Mouse (Mus musculus) neural tube, embryonic 13.5 days (tissue): ENCODE results near the gene Scn10a. TPM values are rescaled to one million over a fixed set of nuclear protein-coding genes. Genes with fewer than 3 reads are reported as not detected.

ENCODE experiments used
- ATAC-seq: fragments of 200-750 bp; cut with Nextera tagmentation; 2 replicates; pipeline ENCODE4 v1.8.0; 2017; ENCODE audit warnings: low read depth, mild to moderate bottlenecking, moderate TSS enrichment, moderate library complexity
- H3K27ac ChIP-seq: fragments of 300-500 bp; sonication (generic); replicated peaks from 2 replicates; pipeline ENCODE4 v1.5.1; 2015; ENCODE audit warnings: moderate library complexity, mild to moderate bottlenecking, inconsistent platforms
- H3K27me3 ChIP-seq: fragments of 300-500 bp; sonication (generic); 2 replicates; pipeline ENCODE4 v1.6.1; 2015; ENCODE audit warnings: mild to moderate bottlenecking, inconsistent platforms
- H3K36me3 ChIP-seq: fragments of 300-500 bp; sonication (generic); 2 replicates; pipeline ENCODE4 v1.6.1; 2015; ENCODE audit warnings: mild to moderate bottlenecking, inconsistent platforms
- H3K4me1 ChIP-seq: fragments of 300-500 bp; sonication (generic); replicated peaks from 2 replicates; pipeline ENCODE4 v1.6.1; 2015; ENCODE audit warnings: inconsistent platforms
- H3K4me2 ChIP-seq: fragments of 300-500 bp; sonication (generic); 2 replicates; pipeline ENCODE4 v1.6.1; 2015; ENCODE audit warnings: inconsistent platforms, mild to moderate bottlenecking, moderate library complexity
- H3K4me3 ChIP-seq: fragments of 300-500 bp; sonication (generic); 2 replicates; pipeline ENCODE4 v1.5.1; 2015; ENCODE audit warnings: mild to moderate bottlenecking, inconsistent platforms
- H3K9ac ChIP-seq: fragments of 300-500 bp; sonication (generic); 2 replicates; pipeline ENCODE4 v1.6.1; 2015; ENCODE audit warnings: moderate library complexity, mild to moderate bottlenecking, inconsistent platforms
- H3K9me3 ChIP-seq: fragments of 300-500 bp; sonication (generic); 2 replicates; pipeline ENCODE4 v1.6.1; 2016; ENCODE audit warnings: inconsistent platforms
- WGBS: fragments of 180-500 bp; shearing (Covaris S2); methylation state at CpG from one replicate; pipeline ENCODE4 v1.1.7; 2015; 5-methylcytosine and 5-hydroxymethylcytosine counted together
- polyA plus RNA-seq: library from polyadenylated mRNA; unstranded; fragments of >200 nt; fragmentation: Nextera tagmentation; extraction: Ambion mirVana; gene quantifications from 2 replicates; pipeline ENCODE4 v1.2.1, GENCODE M21; 2015

The Scn10a gene
- polyA plus RNA-seq: 8.6 and 12.3 TPM in 2 replicates

DNA sequence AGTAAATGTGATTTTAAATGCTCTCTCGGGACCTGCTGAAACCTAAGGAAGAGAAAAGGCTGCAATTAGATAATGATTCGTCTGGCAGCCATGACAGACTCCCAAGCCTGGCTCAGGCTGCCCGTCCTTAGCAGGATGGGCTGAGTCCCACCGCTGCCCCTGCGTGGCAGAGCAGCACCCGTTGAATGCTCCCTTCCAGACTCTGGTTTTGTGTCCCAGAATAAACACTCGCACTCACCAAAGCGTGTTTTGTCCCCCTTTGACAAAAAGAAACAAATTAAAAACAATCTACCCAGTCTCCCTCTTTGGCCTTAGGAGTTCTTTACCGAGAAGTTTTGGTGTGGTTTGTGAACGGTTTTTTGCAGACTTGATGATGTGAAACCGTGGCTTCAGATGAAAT lies at the start of gene Scn10a:
Gene Scn10a (minus strand): TSS at position 101 of the 400 bp plus-strand sequence.
- Histone ChIP-seq H3K9ac (no peak within 1 kb of the TSS), H3K4me2 (peak within 1 kb of the TSS; percentile 1; the same call in 1 of the 2 replicates), H3K9me3 (no peaks in the 10 kb centered on the region), H3K27ac (peak within 1 kb of the TSS; percentile 46), H3K4me3 (peak within 1 kb of the TSS; percentile 13), H3K36me3 (no peaks in the 10 kb centered on the region), H3K27me3 (no peaks in the 10 kb centered on the region), H3K4me1 (no peaks in the 10 kb centered on the region)
- no peak for ATAC-seq
- 77% methylated on average over 11 of the region's 11 CpGs for WGBS

DNA sequence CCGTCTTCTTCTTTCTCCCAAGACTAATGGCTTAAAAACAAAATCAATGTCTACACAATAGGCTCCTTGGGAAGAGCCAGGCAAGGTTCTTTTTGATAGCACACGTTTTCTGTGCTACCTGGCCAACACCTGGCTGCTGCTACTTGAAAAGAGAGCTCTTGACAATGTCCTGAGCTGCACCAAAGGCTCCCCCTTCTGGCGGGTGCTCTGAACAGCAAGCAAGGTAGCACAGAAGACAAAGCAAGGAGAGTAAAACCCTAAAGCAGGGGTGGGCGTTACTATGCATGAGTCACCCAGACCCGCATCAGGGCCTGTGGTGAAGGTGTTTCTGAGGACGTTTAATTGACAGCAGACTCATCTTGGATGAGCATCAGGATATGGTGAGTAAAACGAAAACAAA lies 49.5 kb upstream of the Scn10a start:
- Histone ChIP-seq H3K27ac (no peak overlapping the region), H3K4me3 (no peak overlapping the region), H3K27me3 (no peaks in the 10 kb centered on the region), H3K9me3 (no peaks in the 10 kb centered on the region), H3K4me1 (no peaks in the 10 kb centered on the region), H3K9ac (no peak overlapping the region), H3K4me2 (no peak overlapping the region), H3K36me3 (no peaks in the 10 kb centered on the region)
- 46% methylated on average over 7 of the region's 7 CpGs for WGBS
- no peak for ATAC-seq

DNA sequence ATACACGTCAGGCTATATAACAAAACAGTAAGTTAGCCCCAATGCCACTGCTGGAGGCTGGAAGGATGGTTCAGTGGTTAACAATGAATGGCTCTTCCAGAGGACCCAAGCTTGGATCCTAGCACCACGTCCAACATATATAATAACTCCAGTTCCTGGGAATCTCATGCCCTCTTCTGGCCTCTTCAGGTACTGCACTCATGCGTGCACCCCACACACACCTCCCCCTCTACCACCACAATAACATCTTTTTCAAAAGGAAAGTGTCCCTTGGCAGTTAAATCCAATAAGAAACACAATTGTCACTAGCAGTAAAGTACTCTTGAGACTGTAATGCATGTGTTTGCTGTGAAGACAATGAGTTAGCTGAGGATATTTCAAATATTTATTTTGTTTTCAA lies 41.1 kb upstream of the Scn10a start:
- 84% methylated on average over 3 of the region's 3 CpGs for WGBS
- Histone ChIP-seq H3K4me2 (no peak overlapping the region), H3K4me1 (no peaks in the 10 kb centered on the region), H3K27me3 (no peaks in the 10 kb centered on the region), H3K4me3 (no peak overlapping the region), H3K36me3 (no peaks in the 10 kb centered on the region), H3K9ac (no peak overlapping the region), H3K27ac (no peak overlapping the region), H3K9me3 (peaks cover 10% of the 10 kb centered on the region; the same call in 1 of the 2 replicates)
- ATAC-seq: no peak

DNA sequence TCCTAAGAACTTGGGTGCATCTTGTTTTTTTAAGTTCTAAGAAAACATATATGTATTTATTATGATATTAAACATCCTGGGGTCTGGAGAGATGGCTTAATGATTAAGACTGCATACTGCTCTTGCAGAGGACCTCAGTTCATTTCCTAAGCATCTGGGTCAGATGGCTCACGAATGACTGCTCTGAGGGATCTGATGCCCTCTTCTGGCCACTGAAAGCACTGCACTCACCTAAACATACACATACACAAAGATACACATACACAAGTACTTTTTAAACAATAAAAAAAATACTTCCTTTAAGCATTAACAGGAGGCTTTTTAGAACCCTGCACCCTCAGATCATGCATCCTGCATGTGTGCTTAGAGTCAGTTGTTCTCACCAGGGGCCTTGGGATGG lies 40.3 kb upstream of the Scn10a start:
- Histone ChIP-seq H3K27ac (no peak overlapping the region), H3K4me2 (no peak overlapping the region), H3K4me1 (no peaks in the 10 kb centered on the region), H3K4me3 (no peak overlapping the region), H3K9me3 (peaks cover 14% of the 10 kb centered on the region; the same call in 1 of the 2 replicates), H3K27me3 (no peaks in the 10 kb centered on the region), H3K36me3 (no peaks in the 10 kb centered on the region), H3K9ac (no peak overlapping the region)
- ATAC-seq: no peak
- 83% methylated on average over 1 of the region's 1 CpGs for WGBS

DNA sequence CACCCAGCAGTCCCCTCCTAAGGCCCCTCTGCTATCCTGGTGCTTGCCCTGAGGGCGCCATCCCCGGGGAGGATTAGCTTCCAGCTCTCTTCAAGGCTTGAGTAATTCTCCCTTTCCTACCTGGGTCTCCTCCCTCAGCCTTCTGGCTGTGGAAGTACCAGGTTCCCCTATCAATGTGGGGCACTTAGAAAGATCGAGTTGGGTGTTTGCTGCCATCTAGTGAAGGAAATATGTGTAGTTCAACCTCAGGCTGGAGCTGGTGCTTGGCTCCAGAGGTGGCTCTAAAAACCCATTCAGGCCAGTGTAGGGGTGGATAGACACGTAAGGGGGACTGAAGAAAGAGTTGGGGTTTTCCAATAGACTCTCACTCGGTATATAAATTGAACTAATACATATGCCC lies 32.4 kb upstream of the Scn10a start:
- H3K9ac ChIP-seq: no peak overlapping the region
- no peaks in the 10 kb centered on the region for H3K27me3 ChIP-seq
- WGBS: 19% methylated on average over 5 of the region's 5 CpGs
- no peaks in the 10 kb centered on the region for H3K36me3 ChIP-seq
- no peak; the same call in 1 of the 2 replicates for ATAC-seq
- no peak overlapping the region for H3K4me3 ChIP-seq
- no peaks in the 10 kb centered on the region for H3K4me1 ChIP-seq
- peaks cover 11% of the 10 kb centered on the region for H3K9me3 ChIP-seq
- no peak overlapping the region for H3K27ac ChIP-seq
- no peak overlapping the region for H3K4me2 ChIP-seq

DNA sequence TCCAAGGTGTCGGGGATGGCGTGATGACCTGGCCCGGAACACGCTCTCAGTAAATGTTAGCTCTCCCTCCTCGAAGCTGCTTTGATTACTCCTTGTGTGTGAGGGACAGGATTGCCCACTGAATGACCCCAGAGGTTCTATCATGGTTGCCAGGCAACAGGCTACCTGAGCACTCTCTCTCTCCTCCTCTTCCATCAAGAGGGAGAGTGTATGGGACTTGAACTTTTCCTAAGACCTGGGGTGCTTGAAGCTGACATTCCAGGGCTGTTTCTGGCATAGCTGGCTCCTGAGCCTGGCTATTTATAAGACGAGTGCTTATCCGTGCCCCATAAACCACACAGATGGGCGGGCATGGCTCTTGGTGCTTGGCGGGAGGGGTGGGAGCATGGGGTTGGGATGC lies 30.0 kb upstream of the Scn10a start:
- Histone ChIP-seq H3K27ac (no peak overlapping the region), H3K36me3 (no peaks in the 10 kb centered on the region), H3K4me1 (no peaks in the 10 kb centered on the region), H3K9ac (no peak overlapping the region), H3K4me3 (no peak overlapping the region), H3K27me3 (no peaks in the 10 kb centered on the region), H3K4me2 (no peak overlapping the region), H3K9me3 (peaks cover 7% of the 10 kb centered on the region)
- 69% methylated on average over 9 of the region's 9 CpGs for WGBS
- no peak for ATAC-seq

DNA sequence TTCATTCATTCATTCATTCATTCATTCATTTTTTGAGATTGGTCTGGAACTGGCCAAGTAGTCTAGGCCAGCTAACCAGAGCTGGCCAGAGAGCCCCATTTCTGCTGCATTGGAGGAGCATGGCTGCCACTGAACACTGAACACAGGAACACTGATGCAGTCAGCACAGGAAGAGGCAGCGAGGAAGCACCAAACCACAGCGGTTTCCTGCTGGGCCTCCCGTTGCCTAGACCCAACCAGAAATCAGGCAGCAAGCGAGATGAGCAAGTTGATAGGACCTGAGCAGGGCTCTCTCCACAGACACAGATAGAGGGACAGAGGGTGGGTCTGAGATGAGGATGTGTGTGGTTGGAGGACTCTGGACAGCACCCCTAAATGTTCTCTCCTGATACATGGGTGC lies 24.8 kb upstream of the Scn10a start:
- Histone ChIP-seq H3K27me3 (no peaks in the 10 kb centered on the region), H3K4me2 (no peak overlapping the region), H3K4me3 (no peak overlapping the region), H3K27ac (no peak overlapping the region), H3K9ac (no peak overlapping the region), H3K4me1 (no peaks in the 10 kb centered on the region), H3K36me3 (no peaks in the 10 kb centered on the region), H3K9me3 (peaks cover 7% of the 10 kb centered on the region)
- 85% methylated on average over 4 of the region's 4 CpGs for WGBS
- no peak for ATAC-seq

DNA sequence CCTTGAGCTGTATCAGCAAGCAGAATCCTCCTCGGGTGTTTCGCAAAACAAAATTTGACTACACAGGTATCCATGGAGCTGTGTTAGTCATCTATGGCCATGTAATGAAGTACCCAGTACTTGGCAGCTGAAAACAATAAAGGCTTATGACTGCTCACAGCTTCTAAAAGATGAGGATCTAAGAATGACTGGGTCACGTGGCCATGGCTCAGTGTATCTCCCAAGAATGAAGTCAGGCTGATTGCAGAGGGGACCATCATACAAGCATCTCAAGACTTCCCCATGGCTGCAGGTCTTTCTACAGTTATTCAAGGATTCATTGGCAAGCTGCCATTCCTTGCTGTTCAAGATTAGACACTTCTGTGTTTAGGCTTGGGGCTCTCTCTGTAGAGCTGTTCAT lies 24.2 kb upstream of the Scn10a start:
- no peak overlapping the region for H3K4me2 ChIP-seq
- no peaks in the 10 kb centered on the region for H3K4me1 ChIP-seq
- H3K27me3 ChIP-seq: no peaks in the 10 kb centered on the region
- no peak for ATAC-seq
- no peak overlapping the region for H3K9ac ChIP-seq
- H3K4me3 ChIP-seq: no peak overlapping the region
- H3K27ac ChIP-seq: no peak overlapping the region
- H3K9me3 ChIP-seq: peaks cover 7% of the 10 kb centered on the region
- H3K36me3 ChIP-seq: no peaks in the 10 kb centered on the region
- 88% methylated on average over 3 of the region's 3 CpGs for whole genome bisulfite sequencing

DNA sequence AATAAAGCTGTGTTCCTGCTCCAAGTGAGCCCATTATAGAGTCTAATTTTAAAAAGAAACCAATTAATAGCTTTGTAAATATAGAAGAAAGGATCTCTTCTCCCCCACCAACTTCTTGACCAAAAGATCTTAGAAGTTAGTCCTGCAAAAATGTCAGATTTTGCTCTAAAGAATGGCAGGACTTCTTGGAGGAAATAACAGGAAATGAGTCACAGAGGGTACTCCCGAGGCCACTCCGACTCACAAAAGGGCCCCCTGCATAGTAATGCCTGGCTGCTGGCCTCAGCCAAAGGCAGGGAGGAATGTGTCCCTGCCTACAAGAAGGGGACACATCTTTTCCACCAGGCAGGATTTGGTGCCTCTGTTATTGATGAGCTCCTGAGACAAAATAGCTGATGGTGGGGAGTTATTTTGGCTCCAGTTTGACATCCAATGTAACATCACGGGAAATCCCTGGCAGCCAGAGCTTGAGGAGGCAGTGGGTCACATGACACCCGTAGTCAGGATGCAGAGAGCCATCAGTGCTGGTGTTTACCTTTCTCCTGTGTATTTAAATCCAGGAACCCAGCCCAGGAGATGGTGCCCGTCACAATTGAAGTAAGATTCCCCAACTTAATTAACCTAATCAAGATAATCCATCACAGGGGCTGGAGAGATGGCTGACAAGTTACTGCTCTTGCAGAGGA lies 22.1 kb upstream of the Scn10a start:
- no peak overlapping the region for H3K4me3 ChIP-seq
- no peaks in the 10 kb centered on the region for H3K27me3 ChIP-seq
- H3K27ac ChIP-seq: no peak overlapping the region
- no peaks in the 10 kb centered on the region for H3K9me3 ChIP-seq
- 50% methylated on average over 5 of the region's 5 CpGs for WGBS
- no peak overlapping the region for H3K4me2 ChIP-seq
- ATAC-seq: no peak
- no peaks in the 10 kb centered on the region for H3K36me3 ChIP-seq
- no peaks in the 10 kb centered on the region for H3K4me1 ChIP-seq
- no peak overlapping the region for H3K9ac ChIP-seq

DNA sequence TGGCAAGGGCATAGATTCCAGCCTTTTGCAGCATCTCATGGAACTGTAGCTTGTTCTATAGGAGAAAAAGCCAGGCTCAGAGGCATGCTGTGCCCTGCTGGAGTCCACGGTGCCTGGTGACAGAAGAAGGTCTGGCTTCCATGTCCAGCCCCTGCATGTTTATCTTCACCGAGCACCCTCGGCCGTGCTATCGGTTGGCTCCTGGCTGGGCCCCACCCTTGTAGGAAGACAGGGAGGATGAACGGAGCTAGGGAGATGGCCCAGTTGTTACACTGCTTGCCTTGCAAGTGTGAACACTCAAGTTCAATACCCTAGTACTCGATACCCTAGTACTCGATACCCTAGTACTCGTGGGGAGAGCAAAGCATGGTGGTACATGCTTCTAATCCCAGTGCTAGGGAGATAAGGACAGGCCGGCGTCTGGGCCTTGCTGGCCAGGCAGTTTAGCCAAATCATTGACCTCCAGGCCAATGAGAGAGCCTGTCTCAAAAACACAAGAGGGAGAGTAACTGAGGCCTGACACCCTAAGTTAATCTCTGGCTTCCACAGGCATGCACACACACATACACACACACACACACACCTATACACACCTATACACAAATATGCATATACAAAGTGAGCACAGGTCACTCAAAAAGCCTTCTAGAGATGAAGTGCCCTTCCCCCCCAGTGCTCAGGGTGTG lies 9.4 kb upstream of the Scn10a start:
- H3K4me2 ChIP-seq: no peak overlapping the region
- H3K4me1 ChIP-seq: peaks cover 12% of the 10 kb centered on the region
- H3K9me3 ChIP-seq: no peaks in the 10 kb centered on the region
- no peak overlapping the region for H3K4me3 ChIP-seq
- no peaks in the 10 kb centered on the region for H3K36me3 ChIP-seq
- H3K9ac ChIP-seq: no peak overlapping the region
- WGBS: 93% methylated on average over 11 of the region's 11 CpGs
- H3K27ac ChIP-seq: no peak overlapping the region
- no peaks in the 10 kb centered on the region for H3K27me3 ChIP-seq
- ATAC-seq: no peak

DNA sequence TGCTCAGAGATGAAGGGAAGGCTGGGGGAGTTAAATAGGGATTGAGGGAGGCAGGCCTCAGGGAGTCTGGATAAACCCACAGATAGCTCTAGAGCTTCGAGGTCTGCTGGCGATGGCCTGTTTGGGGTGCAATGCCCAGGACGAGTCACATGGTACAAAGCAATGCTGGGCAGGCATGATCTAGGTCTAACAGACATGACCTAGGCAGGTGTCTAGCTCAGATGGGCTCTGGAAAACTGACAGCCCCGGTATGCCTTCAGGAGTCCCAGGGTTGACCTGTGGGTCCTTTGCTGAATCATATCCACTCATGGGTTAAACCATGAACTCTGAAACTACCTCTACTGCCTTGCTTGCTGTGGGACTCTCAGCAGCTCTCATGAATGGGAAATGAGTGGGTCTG lies 7.9 kb upstream of the Scn10a start:
- no peak overlapping the region for H3K4me3 ChIP-seq
- no peaks in the 10 kb centered on the region for H3K27me3 ChIP-seq
- H3K4me2 ChIP-seq: no peak overlapping the region
- H3K36me3 ChIP-seq: no peaks in the 10 kb centered on the region
- no peaks in the 10 kb centered on the region for H3K9me3 ChIP-seq
- H3K9ac ChIP-seq: no peak overlapping the region
- 92% methylated on average over 4 of the region's 4 CpGs for WGBS
- no peak for ATAC-seq
- H3K4me1 ChIP-seq: peaks cover 12% of the 10 kb centered on the region
- no peak overlapping the region for H3K27ac ChIP-seq

DNA sequence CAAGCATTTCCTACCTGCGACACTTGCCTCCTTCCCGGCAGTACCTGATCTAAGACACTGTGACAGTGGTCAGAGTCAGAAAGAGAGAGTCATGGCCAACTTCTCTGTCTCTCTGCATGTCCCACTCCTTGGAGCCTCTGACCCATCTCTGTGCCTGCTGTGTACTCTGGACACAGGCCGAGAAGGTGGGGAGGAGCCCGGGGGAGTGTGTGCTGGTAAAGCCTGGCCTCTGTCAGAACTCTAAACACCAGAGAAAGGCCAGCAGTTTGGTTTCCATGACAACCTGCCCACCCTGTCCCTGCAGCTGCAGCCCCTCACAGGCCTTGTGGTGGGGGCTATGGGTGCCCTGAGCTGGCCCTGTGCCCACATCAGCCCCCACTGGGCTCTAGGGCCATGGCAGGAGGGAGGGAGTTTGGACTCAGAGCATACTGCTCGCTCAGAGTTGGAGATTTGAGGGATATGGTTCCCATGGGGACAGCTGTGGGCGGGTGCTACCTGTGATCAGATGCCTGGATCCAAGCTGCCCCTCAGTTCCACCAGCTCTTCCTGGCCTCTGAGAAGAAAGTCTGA lies 6.3 kb upstream of the Scn10a start:
- Histone ChIP-seq H3K4me2 (no peak overlapping the region), H3K4me1 (peaks cover 6% of the 10 kb centered on the region), H3K9ac (no peak overlapping the region), H3K27me3 (no peaks in the 10 kb centered on the region), H3K9me3 (no peaks in the 10 kb centered on the region), H3K4me3 (no peak overlapping the region), H3K27ac (no peak overlapping the region), H3K36me3 (no peaks in the 10 kb centered on the region)
- no peak for ATAC-seq
- WGBS: 63% methylated on average over 6 of the region's 6 CpGs
